Mouse (Mus musculus) urinary bladder, postnatal 14 days (tissue): ENCODE results near the gene Ccdc142.

Experiments used
- DNase-seq: peaks from one replicate; pipeline ENCODE4 v3.0.0; 2021; ENCODE audit warnings: low spot score

The Ccdc142 gene

DNA sequence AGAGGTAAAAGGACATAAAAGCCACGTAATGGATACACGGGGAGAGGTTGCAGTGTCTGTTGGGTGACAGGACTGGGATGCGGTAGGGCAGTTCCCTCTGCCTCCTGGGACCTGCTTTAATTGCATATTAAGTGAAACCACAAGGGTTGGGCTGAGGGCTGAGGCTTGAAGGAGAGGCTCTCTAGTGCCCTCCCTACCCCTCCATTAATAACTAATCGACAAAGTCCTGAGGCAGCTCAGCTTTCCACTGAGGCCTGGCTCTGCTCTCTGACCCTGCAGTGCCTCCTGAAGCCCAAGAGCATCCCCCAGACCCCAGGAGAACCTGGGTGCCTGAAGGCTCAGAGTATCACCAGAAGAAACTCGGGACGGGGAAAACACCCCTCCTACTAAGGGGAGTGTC lies 16.9 kb upstream of the Ccdc142 start:
- DNase-seq, result no peak

- no peak for DNase-seq
Measured at GRCm38 (mm10) chr6:83086121-83087035, 15.0 kb upstream of the Ccdc142 start, which contains the start of gene Lbx2. Gene Lbx2, plus strand, starts transcription at chr6:83086367.

GRCm38 (mm10) chr6:83087205-83087925 lies 14.0 kb upstream of the Ccdc142 start:
- DNase-seq, result no peak

GRCm38 (mm10) chr6:83087926-83088260 lies 13.5 kb upstream of the Ccdc142 start:
- DNase-seq, result no peak

GRCm38 (mm10) chr6:83092416-83093127 lies 8.8 kb upstream of the Ccdc142 start:
- no peak for DNase-seq

GRCm38 (mm10) chr6:83095968-83096367 lies 5.4 kb upstream of the Ccdc142 start:
- DNase-seq, result no peak

GRCm38 (mm10) chr6:83098411-83098810 lies 3.0 kb upstream of the Ccdc142 start:
- DNase-seq, result no peak

DNA sequence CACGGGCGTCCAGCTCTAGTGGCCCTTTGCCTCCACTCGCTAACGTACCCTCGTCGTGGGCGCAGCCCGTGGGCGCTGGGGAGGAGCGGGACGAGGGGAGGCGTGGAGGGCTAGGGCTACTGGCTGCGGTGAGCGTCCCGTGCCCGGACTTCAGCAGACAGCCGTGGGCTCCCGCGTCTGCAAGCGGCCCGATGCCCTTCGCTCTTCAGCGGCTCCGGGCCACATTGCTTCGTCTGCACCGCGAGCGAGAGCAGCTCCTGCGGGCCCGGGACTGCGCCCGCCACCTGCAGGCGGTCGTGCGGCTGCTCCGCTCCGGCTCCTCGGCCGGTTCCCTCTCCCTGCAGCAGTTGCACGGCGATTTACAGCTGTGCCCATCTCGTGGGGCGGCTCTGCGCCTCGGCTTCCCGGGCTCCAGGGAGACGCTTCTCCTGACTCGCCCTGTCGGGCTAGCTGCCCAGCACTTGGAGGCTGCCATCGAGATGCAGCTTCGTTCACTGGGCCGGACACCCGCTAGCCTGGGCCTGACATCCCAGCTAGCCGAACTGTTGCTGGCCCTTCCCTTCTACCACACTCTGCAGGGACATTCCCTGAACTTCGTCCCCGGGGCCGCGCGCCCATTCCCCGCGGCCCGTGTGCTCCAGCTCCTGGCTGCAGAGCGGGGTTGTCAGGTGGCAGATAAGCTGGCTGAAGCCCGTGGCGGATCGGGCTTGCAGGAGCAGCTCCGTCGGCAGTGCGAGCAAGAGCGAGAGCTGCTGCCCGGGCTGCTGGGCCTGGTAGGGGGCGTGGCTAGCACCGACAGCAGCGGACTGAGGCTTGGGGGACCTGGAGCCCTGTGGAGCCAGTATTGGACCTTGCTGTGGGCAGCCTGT lies 521 bp downstream of the Ccdc142 start:
- peak; percentile 61 for DNase-seq

DNA sequence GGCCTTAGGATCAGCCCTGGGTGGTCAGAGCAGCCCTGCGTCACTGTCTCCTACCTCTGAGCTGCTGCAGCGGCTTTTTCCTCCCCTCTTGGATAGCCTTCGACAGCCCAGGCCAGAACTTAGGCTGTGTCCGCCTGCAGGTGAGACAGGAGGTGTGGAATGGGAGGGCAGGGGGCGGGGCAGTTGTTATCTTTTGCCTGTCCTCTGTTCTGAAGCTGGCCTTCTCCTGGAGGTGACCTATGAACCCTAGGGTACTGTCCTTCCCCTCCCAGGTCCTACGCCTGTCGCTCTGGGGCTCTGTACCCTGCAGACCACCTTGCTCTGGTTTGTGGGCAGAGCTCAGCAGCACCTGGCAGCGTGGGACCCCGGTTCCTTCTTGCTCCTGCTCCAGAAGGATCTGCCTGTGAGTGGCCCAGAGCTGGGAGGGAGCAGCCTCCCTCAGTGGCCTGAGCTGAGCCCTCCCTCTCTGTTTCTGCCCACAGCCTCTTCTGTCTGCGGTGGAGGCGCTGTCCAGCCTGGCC lies 1.8 kb downstream of the Ccdc142 start:
- DNase-seq, result no peak

GRCm38 (mm10) chr6:83104158-83104557 lies 2.8 kb downstream of the Ccdc142 start:
- no peak for DNase-seq

- peak; percentile 82 for DNase-seq
Measured at GRCm38 (mm10) chr6:83107566-83108400, 6.4 kb downstream of the Ccdc142 start.

DNA sequence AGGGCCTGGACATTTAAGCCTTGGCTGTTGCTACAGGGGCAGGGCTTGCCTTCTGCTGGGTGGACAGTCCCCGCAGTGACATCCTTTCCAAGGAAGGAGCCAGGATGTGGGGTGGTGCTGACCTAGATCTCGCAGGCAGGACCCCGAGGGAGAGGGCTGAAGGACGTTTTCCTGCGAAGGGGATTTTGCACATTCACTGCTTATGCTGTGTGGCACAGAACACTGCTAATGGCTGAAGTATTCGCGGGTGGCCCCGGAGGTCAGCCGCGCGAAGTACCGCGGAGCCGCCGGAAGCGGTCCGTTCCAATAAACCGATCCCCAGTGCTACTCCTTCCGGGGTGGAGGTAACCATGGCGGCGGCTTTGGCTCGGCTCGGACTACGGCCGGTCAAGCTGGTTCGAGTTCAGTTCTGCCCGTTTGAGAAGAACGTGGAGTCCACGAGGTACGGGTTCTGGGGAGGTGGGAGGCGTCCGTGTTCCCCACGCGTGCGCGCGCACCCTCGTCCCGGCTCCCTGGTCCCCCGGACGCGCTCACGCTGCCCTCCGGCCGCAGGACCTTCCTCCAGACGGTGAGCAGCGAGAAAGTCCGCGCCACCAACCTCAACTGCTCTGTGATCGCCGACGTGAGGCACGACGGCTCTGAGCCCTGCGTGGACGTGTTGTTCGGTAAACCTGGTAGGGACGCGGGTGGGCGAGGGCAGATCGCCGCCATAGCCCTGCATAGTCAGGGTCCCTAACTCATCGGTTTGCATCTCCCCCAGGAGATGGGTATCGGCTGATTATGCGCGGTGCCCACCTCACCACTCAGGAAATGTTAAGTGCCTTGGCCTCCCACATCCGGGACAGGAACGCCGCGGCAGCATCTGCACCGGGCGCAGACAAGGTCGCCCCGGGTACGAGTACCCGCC lies 7.6 kb downstream of the Ccdc142 start, which contains the start of gene Mrpl53:
Gene Mrpl53 (plus strand): TSS at position 279 of the 907 bp plus-strand sequence.
- DNase-seq, result peak; percentile 81

DNA sequence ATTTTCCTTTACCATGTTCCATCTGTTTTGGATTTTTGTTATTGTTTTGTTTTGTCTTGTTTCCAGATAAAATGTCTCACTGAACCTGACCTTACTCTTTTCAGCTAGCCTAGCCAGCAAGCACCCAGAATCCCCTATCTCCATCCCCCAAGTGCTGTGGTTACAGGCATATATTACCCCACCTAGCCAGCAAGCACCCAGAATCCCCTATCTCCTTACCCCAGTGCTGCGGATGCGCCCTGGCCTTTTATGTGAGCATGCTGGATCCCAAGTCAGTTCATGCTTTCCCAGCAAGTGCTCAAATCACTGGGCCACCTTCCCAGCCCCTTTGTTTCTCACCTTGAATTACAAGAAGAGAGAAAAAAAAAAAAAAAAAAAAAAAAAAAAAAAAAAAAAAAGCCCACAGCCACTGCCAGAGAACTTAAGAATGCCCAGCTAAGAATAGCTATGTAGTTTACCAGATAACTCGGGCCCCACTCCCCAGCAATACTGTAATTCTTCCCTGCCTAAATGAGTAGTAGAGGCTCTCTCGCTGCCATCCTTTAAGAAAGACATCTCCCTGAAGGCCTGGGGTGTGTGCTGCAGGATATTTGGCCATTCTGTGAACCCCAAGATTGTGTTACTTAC lies 10.2 kb downstream of the Ccdc142 start:
- no peak for DNase-seq

DNA sequence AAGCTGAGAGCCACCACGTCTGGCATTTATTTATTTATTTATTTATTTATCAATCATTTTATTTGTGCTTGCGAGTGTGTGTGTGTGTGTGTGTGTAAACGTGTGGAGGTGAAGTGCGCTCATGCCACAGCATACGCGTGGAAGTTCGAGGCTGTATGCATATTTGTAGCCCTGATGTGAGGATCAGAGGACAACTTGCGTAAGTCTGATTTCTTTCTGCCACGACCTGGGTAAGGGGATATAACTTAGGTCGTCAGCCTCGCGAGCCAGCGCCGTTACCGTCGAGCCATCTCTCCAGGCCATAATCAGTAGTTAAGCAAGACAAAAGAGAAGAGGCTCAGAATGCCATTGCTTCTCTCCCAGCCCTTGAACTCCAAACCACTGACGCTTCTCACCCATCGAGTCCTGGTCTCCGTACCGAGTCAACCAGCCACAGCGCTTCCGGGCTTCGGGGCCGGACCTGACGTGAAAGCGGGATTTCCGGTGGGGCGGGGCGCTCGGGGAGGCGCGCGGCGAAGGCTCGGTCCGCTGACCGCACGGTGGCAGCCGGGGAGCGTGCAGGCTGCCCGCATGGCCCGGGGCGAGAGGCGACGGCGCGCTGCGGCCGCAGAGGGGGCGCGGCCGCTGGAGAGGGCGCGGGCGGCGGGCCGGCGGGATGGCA lies 13.7 kb downstream of the Ccdc142 start, which contains the start of gene Mogs:
Gene Mogs (plus strand): TSS at position 486 of the 661 bp plus-strand sequence.
- peak; percentile 95 for DNase-seq

- no peak for DNase-seq
Measured at GRCm38 (mm10) chr6:83115682-83116372, 14.4 kb downstream of the Ccdc142 start.

DNA sequence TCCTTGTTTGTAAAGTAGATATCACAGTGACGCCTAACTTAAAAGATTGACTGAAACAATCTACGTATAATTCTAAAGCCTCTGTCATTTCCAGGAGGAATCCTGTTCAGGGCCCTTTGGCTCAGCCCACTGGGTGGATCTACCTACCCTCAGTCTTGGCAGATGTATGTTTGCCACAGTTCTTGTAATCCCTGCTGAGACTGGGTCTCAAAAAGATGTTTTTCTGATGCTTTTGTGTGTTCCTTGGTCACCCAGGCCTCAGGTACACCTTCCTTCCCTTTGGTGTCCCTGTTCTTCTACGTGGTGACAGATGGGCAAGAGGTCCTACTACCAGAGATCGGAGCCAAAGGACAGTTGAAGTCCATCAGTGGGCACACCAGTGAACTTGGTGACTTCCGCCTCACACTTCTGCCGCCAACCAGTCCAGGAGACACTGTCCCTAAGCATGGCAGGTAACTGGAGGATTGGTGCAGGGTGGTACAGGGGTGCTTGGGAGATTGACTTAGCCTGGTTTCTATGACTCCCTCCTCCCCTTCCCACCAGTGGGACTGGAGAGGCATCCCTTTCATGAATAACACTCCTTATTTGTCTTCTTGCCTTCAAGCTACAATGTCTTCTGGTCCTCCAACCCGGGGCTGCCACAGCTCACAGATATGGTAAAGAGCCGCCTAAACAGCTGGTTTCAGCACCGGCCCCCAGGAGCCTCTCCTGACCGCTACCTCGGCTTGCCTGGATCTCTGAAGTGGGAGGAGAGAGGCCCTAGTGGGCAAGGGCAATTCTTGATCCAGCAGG lies 15.2 kb downstream of the Ccdc142 start:
- DNase-seq, result no peak

DNA sequence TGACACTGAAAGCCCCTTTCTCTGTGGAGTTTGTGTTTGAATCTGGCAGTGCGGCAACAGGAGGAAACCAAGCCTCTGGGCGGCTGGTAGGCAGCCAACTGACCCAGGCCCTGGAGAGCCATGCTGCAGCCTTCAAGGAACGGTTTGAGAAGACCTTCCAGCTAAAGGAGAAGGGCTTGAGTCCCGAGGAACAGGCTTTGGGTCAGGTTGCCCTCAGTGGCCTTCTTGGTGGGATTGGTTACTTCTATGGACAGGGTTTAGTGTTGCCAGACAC lies 15.7 kb downstream of the Ccdc142 start:
- no peak for DNase-seq
